ENCODE assay signal across 15 mouse cellular contexts in genomic region chr3:124806891-124807290, GRCm38 (mm10).
"Had no signal": no experiment of that assay in that cellular context is flagged by ENCODE, and none has a peak within 500 bp of the region (broad histone marks: within the 10 kb centered on the region; RNA-seq: fewer than 3 reads in every experiment).

No protein-coding gene starts in this region.

- H3K27ac ChIP-seq: neural tube, embryonic 15.5 days; stomach, embryonic 15.5 days; stomach, postnatal 0 days had no signal

- H3K4me3 ChIP-seq: neural tube, embryonic 15.5 days; stomach, embryonic 15.5 days had no signal

- H3K27me3 ChIP-seq: neural tube, embryonic 15.5 days; stomach, embryonic 15.5 days had no signal

- H3K36me3 ChIP-seq: neural tube, embryonic 15.5 days; stomach, embryonic 15.5 days had no signal

- H3K4me1 ChIP-seq: neural tube, embryonic 15.5 days; stomach, embryonic 15.5 days had no signal

- H3K9me3 ChIP-seq: neural tube, embryonic 15.5 days; stomach, embryonic 15.5 days had no signal

- DNase-seq: retina, postnatal 1 day; right cerebral cortex, adult 18-20 months; right cerebral cortex, postnatal 14 days; right cerebral cortex, postnatal 25 days; right cerebral cortex, postnatal 4 days; spleen, adult 18-20 months; thymus, adult 18-20 months; thymus, adult 2 months; thymus, postnatal 14 days; thymus, postnatal 25 days; thymus, postnatal 36 days; thymus, postnatal 4 days had no signal

- H3K9ac ChIP-seq: neural tube, embryonic 15.5 days; stomach, embryonic 15.5 days had no signal
